Mouse (Mus musculus): Measurements from ENCODE around the gene Dot1l. TPM values are rescaled to one million over a fixed set of nuclear protein-coding genes. Genes with fewer than 3 reads are reported as not detected.
A peak's percentile ranks its signal among the peaks of the same experiment; 100 is the strongest.
"Not testable (repeated sequence)": the region's sequence is repeated elsewhere in the genome, so short reads cannot be mapped to it uniquely, and the experiment has no call there.

Gene Dot1l
- total RNA-seq, 2 experiments from 2014 or later: 40.6 to 49.6 TPM

- no peak for DNase-seq (ENCODE audit: low spot score in 2 of 2)
These were observed 54.1 kb downstream of the Dot1l start for GRCm38 (mm10) chr10:80808985-80809632.

GRCm38 (mm10) chr10:80810084-80810483 is 55.1 kb downstream of the Dot1l start:
- DNase-seq (ENCODE audit: low spot score in 2 of 2): no peak

- no peak for DNase-seq (ENCODE audit: low spot score in 2 of 2)
These were observed 57.5 kb downstream of the Dot1l start for GRCm38 (mm10) chr10:80812391-80813041.

- DNase-seq (ENCODE audit: low spot score in 2 of 2): no peak
These were observed 58.4 kb downstream of the Dot1l start, which contains the start of gene Jsrp1 for GRCm38 (mm10) chr10:80813366-80813765. Jsrp1 (minus strand) TSS chr10:80813498.

- DNase-seq (ENCODE audit: low spot score in 2 of 2): no peak
These were observed 59.8 kb downstream of the Dot1l start for GRCm38 (mm10) chr10:80814800-80815199.

GRCm38 (mm10) chr10:80816303-80816702 is 61.3 kb downstream of the Dot1l start:
- DNase-seq (ENCODE audit: low spot score in 2 of 2): not testable (repeated sequence)

GRCm38 (mm10) chr10:80817164-80817563 is 62.2 kb downstream of the Dot1l start:
- DNase-seq (ENCODE audit: low spot score in 2 of 2): no peak

GRCm38 (mm10) chr10:80817955-80818354 is 62.9 kb downstream of the Dot1l start:
- not testable (repeated sequence) for DNase-seq (ENCODE audit: low spot score in 2 of 2)

- DNase-seq (ENCODE audit: low spot score in 2 of 2): no peak
These were observed 63.7 kb downstream of the Dot1l start for GRCm38 (mm10) chr10:80818599-80819281.

GRCm38 (mm10) chr10:80819406-80819805 is 64.4 kb downstream of the Dot1l start:
- DNase-seq (ENCODE audit: low spot score in 2 of 2): no peak

- no peak for DNase-seq (ENCODE audit: low spot score in 2 of 2)
These were observed 67.0 kb downstream of the Dot1l start for GRCm38 (mm10) chr10:80821991-80822390.

GRCm38 (mm10) chr10:80822528-80822927 is 67.5 kb downstream of the Dot1l start:
- DNase-seq (ENCODE audit: low spot score in 2 of 2): no peak

- no peak for DNase-seq (ENCODE audit: low spot score in 2 of 2)
These were observed 68.3 kb downstream of the Dot1l start for GRCm38 (mm10) chr10:80823316-80823715.

- DNase-seq (ENCODE audit: low spot score in 2 of 2): no peak
These were observed 69.0 kb downstream of the Dot1l start for GRCm38 (mm10) chr10:80823847-80824643.

- no peak for DNase-seq (ENCODE audit: low spot score in 2 of 2)
These were observed 69.8 kb downstream of the Dot1l start for GRCm38 (mm10) chr10:80824827-80825226.

- DNase-seq (ENCODE audit: low spot score in 2 of 2): peak; percentile 100
These were observed 71.4 kb downstream of the Dot1l start, which contains the start of gene Oaz1 for GRCm38 (mm10) chr10:80826151-80827062. Oaz1 (plus strand) TSS chr10:80826656.

GRCm38 (mm10) chr10:80827063-80827869 is 72.3 kb downstream of the Dot1l start:
- DNase-seq (ENCODE audit: low spot score in 2 of 2): no peak

- no peak for DNase-seq (ENCODE audit: low spot score in 2 of 2)
These were observed 72.9 kb downstream of the Dot1l start for GRCm38 (mm10) chr10:80827870-80828420.

- not testable (repeated sequence) for DNase-seq (ENCODE audit: low spot score in 2 of 2)
These were observed 73.6 kb downstream of the Dot1l start for GRCm38 (mm10) chr10:80828587-80828986.
